Mouse (Mus musculus) kidney, postnatal 36 days (tissue): Measurements from ENCODE around the gene Babam1.

ENCODE experiments used
- DNase-seq, 2 experiments: peaks; one replicate each; pipeline ENCODE4 v3.0.0; 2021 to 2022; ENCODE audit warnings: mixed read lengths in 2 of 2

Babam1 gene

GRCm38 (mm10) chr8:71396639-71397305 lies at the start of gene Babam1:
Gene Babam1 (plus strand): TSS chr8:71396861.
- DNase-seq = peak; percentile 95 to 98

GRCm38 (mm10) chr8:71351117-71351516 lies 45.5 kb upstream of the Babam1 start:
- no peak for DNase-seq

- no peak for DNase-seq
Measured at GRCm38 (mm10) chr8:71351520-71351919, 45.1 kb upstream of the Babam1 start.

- no peak for DNase-seq
Measured at GRCm38 (mm10) chr8:71358026-71358425, 38.6 kb upstream of the Babam1 start.

GRCm38 (mm10) chr8:71366771-71367528 lies 29.7 kb upstream of the Babam1 start, which contains the start of gene Use1:
Gene Use1 (plus strand): TSS chr8:71366848.
- DNase-seq = peak; percentile 96 to 97

- peak in 1 of 2 experiments; percentile 41 for DNase-seq
Measured at GRCm38 (mm10) chr8:71367529-71368176, 29.0 kb upstream of the Babam1 start.

- DNase-seq = no peak
Measured at GRCm38 (mm10) chr8:71368366-71368765, 28.3 kb upstream of the Babam1 start.

- no peak for DNase-seq
Measured at GRCm38 (mm10) chr8:71369040-71369718, 27.5 kb upstream of the Babam1 start.

- DNase-seq = no peak
Measured at GRCm38 (mm10) chr8:71370711-71371235, 25.9 kb upstream of the Babam1 start.

- DNase-seq = peak; percentile 98 to 99
Measured at GRCm38 (mm10) chr8:71371236-71371848, 25.3 kb upstream of the Babam1 start, which contains the start of gene Ocel1. Gene Ocel1 (plus strand): TSS chr8:71371298.

- DNase-seq = peak in 1 of 2 experiments; percentile 22
Measured at GRCm38 (mm10) chr8:71372427-71372826, 24.2 kb upstream of the Babam1 start.

GRCm38 (mm10) chr8:71373000-71373399 lies 23.7 kb upstream of the Babam1 start:
- DNase-seq = no peak

- DNase-seq = peak; percentile 57 to 79
Measured at GRCm38 (mm10) chr8:71374616-71375206, 21.9 kb upstream of the Babam1 start.

GRCm38 (mm10) chr8:71375581-71376422 lies 20.9 kb upstream of the Babam1 start:
- DNase-seq = peak; percentile 94 to 95

- DNase-seq = peak in 1 of 2 experiments; percentile 68
Measured at GRCm38 (mm10) chr8:71376423-71377030, 20.1 kb upstream of the Babam1 start.

GRCm38 (mm10) chr8:71379008-71379407 lies 17.7 kb upstream of the Babam1 start:
- DNase-seq = no peak

GRCm38 (mm10) chr8:71379512-71380075 lies 17.1 kb upstream of the Babam1 start:
- peak; percentile 65 to 76 for DNase-seq

GRCm38 (mm10) chr8:71380178-71381171 lies 16.2 kb upstream of the Babam1 start:
- peak in 1 of 2 experiments; percentile 66 for DNase-seq
